Mouse (Mus musculus): ENCODE measurements around the gene Foxp1. TPM values are rescaled to one million over a fixed set of nuclear protein-coding genes. Genes with fewer than 3 reads are reported as not detected.

Gene Foxp1
- polyA plus RNA-seq, 1 experiment from 2014 or later = 121 TPM

DNA sequence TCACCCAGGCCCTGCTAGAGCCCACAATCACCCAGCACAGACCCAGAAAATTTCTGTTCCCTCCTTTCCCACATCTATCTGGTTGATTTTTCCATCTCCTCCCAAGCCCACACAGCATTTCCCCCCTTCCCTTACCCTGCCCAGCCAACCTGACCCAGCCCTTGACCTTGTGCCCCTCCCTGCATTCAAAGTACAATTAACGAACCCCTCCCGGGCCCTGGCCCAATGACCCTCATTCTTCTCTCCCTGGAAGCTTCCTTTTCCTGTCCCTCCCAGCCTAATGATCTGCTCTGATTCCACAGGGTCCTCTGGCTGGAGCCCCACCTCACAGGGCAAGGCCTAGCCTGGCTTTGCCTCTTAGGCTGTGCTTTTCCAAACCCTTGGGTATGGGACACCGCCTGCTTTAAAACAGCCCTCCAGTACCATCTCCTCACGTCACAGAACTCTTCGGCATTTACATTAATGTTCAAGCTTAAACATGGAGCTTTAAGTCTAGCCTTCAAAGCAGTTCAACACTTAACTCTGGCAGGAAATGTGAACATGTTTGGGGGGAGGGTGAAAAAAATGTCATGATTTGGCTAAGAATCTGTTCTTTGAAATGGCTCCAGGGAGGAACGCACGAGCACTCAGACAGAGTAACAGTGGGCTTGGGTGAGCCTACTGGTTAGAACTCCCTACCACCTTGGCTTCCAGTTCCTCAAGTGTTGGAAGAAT, 143.4 kb downstream of the Foxp1 start:
- Histone ChIP-seq H3K27ac (ENCODE audit: low read length) (peak overlapping the region; percentile 75), H3K4me2 (replicated peaks; ENCODE audit: low read depth, low read length) (no peak overlapping the region), H3K36me3 (ENCODE audit: insufficient read depth, low read length) (no peaks in the 10 kb centered on the region), H3K9ac (replicated peaks; ENCODE audit: low read depth) (no peak overlapping the region), H3K4me1 (ENCODE audit: insufficient read depth, low read depth, low read length) (peaks cover 23% of the 10 kb centered on the region), H3K4me3 (ENCODE audit: low read depth, low read length) (no peak overlapping the region), H3K9me3 (ENCODE audit: low read length) (no peaks in the 10 kb centered on the region), H3K27me3 (replicated peaks; ENCODE audit: insufficient read depth, low read length) (no peaks in the 10 kb centered on the region)
- DNase-seq (ENCODE audit: low spot score) (peak; percentile 69), ATAC-seq (peak; percentile 82)
- 48% methylated on average over 7 of the region's 7 CpGs for WGBS
- TF ChIP-seq CTCF (IDR thresholded peaks at IDR 0.05) (no peak), EP300 (IDR thresholded peaks at IDR 0.05) (peak; percentile 95)

GRCm38 (mm10) chr6:99377716-99378115, 144.8 kb downstream of the Foxp1 start:
- Histone ChIP-seq H3K27ac (ENCODE audit: low read length) (no peak overlapping the region), H3K4me1 (ENCODE audit: insufficient read depth, low read depth, low read length) (peaks cover 26% of the 10 kb centered on the region), H3K27me3 (replicated peaks; ENCODE audit: insufficient read depth, low read length) (no peaks in the 10 kb centered on the region), H3K4me2 (replicated peaks; ENCODE audit: low read depth, low read length) (no peak overlapping the region), H3K4me3 (ENCODE audit: low read depth, low read length) (no peak overlapping the region), H3K9me3 (ENCODE audit: low read length) (no peaks in the 10 kb centered on the region), H3K36me3 (ENCODE audit: insufficient read depth, low read length) (no peaks in the 10 kb centered on the region), H3K9ac (replicated peaks; ENCODE audit: low read depth) (no peak overlapping the region)
- ATAC-seq = no peak
- 35% methylated on average over 4 of the region's 4 CpGs for WGBS
- TF ChIP-seq CTCF (IDR thresholded peaks at IDR 0.05) = no peak
- TF ChIP-seq EP300 (IDR thresholded peaks at IDR 0.05) = no peak
- DNase-seq (ENCODE audit: low spot score) = no peak

DNA sequence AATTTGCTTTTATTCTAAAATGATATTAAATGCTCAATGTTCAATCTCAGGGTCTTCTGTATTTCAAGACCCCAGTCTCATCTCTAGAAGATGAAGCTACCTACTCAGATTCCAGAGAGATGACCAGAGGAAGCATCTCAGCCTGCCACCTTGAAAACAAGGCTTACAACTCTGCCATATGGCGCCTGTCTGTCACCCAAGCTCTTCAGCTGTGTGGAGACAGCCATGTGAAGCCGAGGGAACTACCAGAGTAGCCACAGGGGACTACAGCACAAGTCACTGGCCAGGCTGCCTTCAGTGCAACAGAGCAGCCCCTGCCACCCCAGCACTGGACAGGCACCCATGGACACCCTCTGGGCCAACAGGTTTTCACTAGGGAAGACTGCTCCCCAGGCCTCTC, 145.4 kb downstream of the Foxp1 start:
- peaks cover 26% of the 10 kb centered on the region for H3K4me1 ChIP-seq (ENCODE audit: insufficient read depth, low read depth, low read length)
- no peaks in the 10 kb centered on the region for H3K9me3 ChIP-seq (ENCODE audit: low read length)
- no peak overlapping the region for H3K4me2 ChIP-seq (replicated peaks; ENCODE audit: low read depth, low read length)
- TF ChIP-seq EP300 (IDR thresholded peaks at IDR 0.05) (no peak), CTCF (IDR thresholded peaks at IDR 0.05) (no peak)
- WGBS = 67% methylated on average over 2 of the region's 2 CpGs
- H3K36me3 ChIP-seq (ENCODE audit: insufficient read depth, low read length) = no peaks in the 10 kb centered on the region
- no peak overlapping the region for H3K27ac ChIP-seq (ENCODE audit: low read length)
- H3K9ac ChIP-seq (replicated peaks; ENCODE audit: low read depth) = no peak overlapping the region
- DNase-seq (ENCODE audit: low spot score) (no peak), ATAC-seq (no peak)
- H3K4me3 ChIP-seq (ENCODE audit: low read depth, low read length) = no peak overlapping the region
- H3K27me3 ChIP-seq (replicated peaks; ENCODE audit: insufficient read depth, low read length) = no peaks in the 10 kb centered on the region

DNA sequence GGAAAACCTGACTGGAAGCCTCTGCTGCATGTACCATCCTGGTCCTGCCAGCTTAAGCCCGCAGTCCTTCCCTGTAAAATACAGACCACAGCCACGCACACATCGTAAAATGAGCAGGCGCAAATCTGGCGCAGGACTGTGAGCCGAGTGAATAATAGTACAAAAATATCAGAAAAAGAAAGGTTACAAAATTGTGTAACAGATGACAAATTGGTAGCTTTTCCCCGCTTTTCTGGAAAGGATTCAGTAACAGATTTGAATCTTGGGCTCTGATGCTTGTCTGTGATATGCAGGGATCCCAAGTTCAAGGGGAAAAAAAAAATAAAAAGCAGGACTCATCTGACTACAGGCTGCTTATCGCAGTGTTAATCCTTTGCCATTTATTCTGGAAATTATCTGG, 145.8 kb downstream of the Foxp1 start:
- Histone ChIP-seq H3K27me3 (replicated peaks; ENCODE audit: insufficient read depth, low read length) (no peaks in the 10 kb centered on the region), H3K36me3 (ENCODE audit: insufficient read depth, low read length) (no peaks in the 10 kb centered on the region), H3K9ac (replicated peaks; ENCODE audit: low read depth) (no peak overlapping the region), H3K4me2 (replicated peaks; ENCODE audit: low read depth, low read length) (no peak overlapping the region), H3K4me3 (ENCODE audit: low read depth, low read length) (no peak overlapping the region), H3K27ac (ENCODE audit: low read length) (no peak overlapping the region), H3K4me1 (ENCODE audit: insufficient read depth, low read depth, low read length) (peaks cover 26% of the 10 kb centered on the region), H3K9me3 (ENCODE audit: low read length) (no peaks in the 10 kb centered on the region)
- DNase-seq (ENCODE audit: low spot score) (no peak), ATAC-seq (no peak)
- 84% methylated on average over 8 of the region's 8 CpGs for WGBS
- TF ChIP-seq EP300 (IDR thresholded peaks at IDR 0.05) (no peak), CTCF (IDR thresholded peaks at IDR 0.05) (no peak)

DNA sequence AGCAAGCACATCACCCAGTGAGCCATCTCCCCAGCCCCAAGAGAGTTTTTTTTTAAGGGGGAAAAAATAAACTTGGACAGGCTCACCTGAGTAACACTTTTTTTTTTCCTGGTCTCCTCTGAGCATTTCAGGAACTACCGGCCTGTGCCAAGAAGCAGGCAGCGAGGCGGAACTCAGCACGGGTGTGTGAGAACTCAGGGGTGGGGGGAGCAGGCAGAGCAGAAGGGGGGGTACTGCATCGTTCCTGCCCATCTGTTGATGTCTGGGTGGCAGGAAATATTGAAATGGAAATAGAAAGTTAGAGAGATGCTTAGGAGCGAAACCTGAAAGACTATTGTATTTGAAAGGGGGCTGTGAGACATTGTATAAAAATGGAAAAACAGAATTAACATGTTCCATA, 146.7 kb downstream of the Foxp1 start:
- Histone ChIP-seq H3K36me3 (ENCODE audit: insufficient read depth, low read length) (no peaks in the 10 kb centered on the region), H3K27me3 (replicated peaks; ENCODE audit: insufficient read depth, low read length) (no peaks in the 10 kb centered on the region), H3K9ac (replicated peaks; ENCODE audit: low read depth) (no peak overlapping the region), H3K27ac (ENCODE audit: low read length) (no peak overlapping the region), H3K4me3 (ENCODE audit: low read depth, low read length) (no peak overlapping the region), H3K4me1 (ENCODE audit: insufficient read depth, low read depth, low read length) (peaks cover 26% of the 10 kb centered on the region), H3K9me3 (ENCODE audit: low read length) (no peaks in the 10 kb centered on the region), H3K4me2 (replicated peaks; ENCODE audit: low read depth, low read length) (no peak overlapping the region)
- DNase-seq (ENCODE audit: low spot score) (no peak), ATAC-seq (no peak)
- 36% methylated on average over 6 of the region's 6 CpGs for WGBS
- TF ChIP-seq EP300 (IDR thresholded peaks at IDR 0.05) = no peak
- no peak for TF ChIP-seq CTCF (IDR thresholded peaks at IDR 0.05)

- Histone ChIP-seq H3K4me2 (replicated peaks; ENCODE audit: low read depth, low read length) (no peak overlapping the region), H3K36me3 (ENCODE audit: insufficient read depth, low read length) (no peaks in the 10 kb centered on the region), H3K4me3 (ENCODE audit: low read depth, low read length) (no peak overlapping the region), H3K9me3 (ENCODE audit: low read length) (no peaks in the 10 kb centered on the region), H3K9ac (replicated peaks; ENCODE audit: low read depth) (no peak overlapping the region), H3K27me3 (replicated peaks; ENCODE audit: insufficient read depth, low read length) (no peaks in the 10 kb centered on the region), H3K27ac (ENCODE audit: low read length) (no peak overlapping the region), H3K4me1 (ENCODE audit: insufficient read depth, low read depth, low read length) (peaks cover 26% of the 10 kb centered on the region)
- TF ChIP-seq EP300 (IDR thresholded peaks at IDR 0.05) (no peak), CTCF (IDR thresholded peaks at IDR 0.05) (peak; percentile 18; the same call in 1 of the 2 replicates)
- WGBS = 57% methylated on average over 4 of the region's 4 CpGs
- no peak for DNase-seq (ENCODE audit: low spot score)
- no peak for ATAC-seq
These were observed 147.1 kb downstream of the Foxp1 start for GRCm38 (mm10) chr6:99375376-99375775.
